Mouse (Mus musculus) midbrain, postnatal 0 days (tissue): ENCODE results near the gene Cyth3. TPM values are rescaled to one million over a fixed set of nuclear protein-coding genes. Genes with fewer than 3 reads are reported as not detected.

Source experiments
- ATAC-seq: fragments of 200-750 bp; cut with Nextera tagmentation; 2 replicates; pipeline ENCODE4 v1.8.0; 2017; ENCODE audit warnings: moderate number of reproducible peaks, mild to moderate bottlenecking, moderate TSS enrichment, moderate library complexity; ENCODE audit not compliant: low FRiP score
- DNase-seq: peaks from one replicate; pipeline ENCODE4 v3.0.0-alpha.2; 2015; ENCODE audit warnings: low spot score
- H3K27ac ChIP-seq: fragments of 300-500 bp; sonication (generic); 2 replicates; pipeline ENCODE4 v1.5.1; 2014; ENCODE audit warnings: low read depth, mild to moderate bottlenecking, low read length, mixed read lengths
- H3K27me3 ChIP-seq: fragments of 300-500 bp; sonication (generic); 2 replicates; pipeline ENCODE4 v1.6.1; 2014; ENCODE audit warnings: low read length, control low read depth, mixed read lengths; ENCODE audit not compliant: insufficient read depth
- H3K36me3 ChIP-seq: fragments of 300-500 bp; sonication (generic); 2 replicates; pipeline ENCODE4 v1.6.1; 2014; ENCODE audit warnings: low read length, control low read depth, mixed read lengths; ENCODE audit not compliant: insufficient read depth
- H3K4me1 ChIP-seq: fragments of 300-500 bp; sonication (generic); 2 replicates; pipeline ENCODE4 v1.6.1; 2014; ENCODE audit warnings: mild to moderate bottlenecking, control low read depth, antibody characterized with exemption, low read length, mixed read lengths; ENCODE audit not compliant: insufficient read depth
- H3K4me2 ChIP-seq: fragments of 300-500 bp; sonication (generic); 2 replicates; pipeline ENCODE4 v1.6.1; 2014; ENCODE audit warnings: low read depth, mild to moderate bottlenecking, low read length, mixed read lengths; ENCODE audit not compliant: poor library complexity, severe bottlenecking
- H3K4me3 ChIP-seq: fragments of 300-500 bp; sonication (generic); 2 replicates; pipeline ENCODE4 v1.5.1; 2014; ENCODE audit warnings: low read depth, mild to moderate bottlenecking, low read length, moderate library complexity
- H3K9ac ChIP-seq: fragments of 300-500 bp; sonication (generic); replicated peaks from 2 replicates; pipeline ENCODE4 v1.6.1; 2014; ENCODE audit warnings: mild to moderate bottlenecking, low read length, moderate library complexity, mixed read lengths; ENCODE audit not compliant: poor library complexity, severe bottlenecking
- H3K9me3 ChIP-seq: fragments of 300-500 bp; sonication (generic); 2 replicates; pipeline ENCODE4 v1.6.1; 2016; ENCODE audit warnings: low read length, control low read depth
- CTCF ChIP-seq: IDR thresholded peaks from 2 replicates; pipeline ENCODE4 v1.5.1; 2016; ENCODE audit warnings: antibody characterized with exemption, mild to moderate bottlenecking
- WGBS: fragments of 180-500 bp; shearing (Covaris S2); extraction: QIAGEN DNeasy Blood & Tissue Kit; methylation state at CpG from one replicate; pipeline ENCODE4 v1.1.7; 2014; 5-methylcytosine and 5-hydroxymethylcytosine counted together
- polyA plus RNA-seq: library from polyadenylated mRNA; unstranded; fragments of >200 nt; fragmentation: Nextera tagmentation; extraction: Ambion mirVana; gene quantifications from 2 replicates; pipeline ENCODE4 v1.2.1, GENCODE M21; 2015
- total RNA-seq: library from RNA; depleted of rRNA; stranded (reverse); fragments of >200 nt; gene quantifications from 2 replicates; pipeline ENCODE4 v1.2.3, GENCODE M21; 2014

Gene Cyth3
- total and polyA plus RNA-seq, 2 experiments from 2014 or later: 34.1 to 47.8 TPM

DNA sequence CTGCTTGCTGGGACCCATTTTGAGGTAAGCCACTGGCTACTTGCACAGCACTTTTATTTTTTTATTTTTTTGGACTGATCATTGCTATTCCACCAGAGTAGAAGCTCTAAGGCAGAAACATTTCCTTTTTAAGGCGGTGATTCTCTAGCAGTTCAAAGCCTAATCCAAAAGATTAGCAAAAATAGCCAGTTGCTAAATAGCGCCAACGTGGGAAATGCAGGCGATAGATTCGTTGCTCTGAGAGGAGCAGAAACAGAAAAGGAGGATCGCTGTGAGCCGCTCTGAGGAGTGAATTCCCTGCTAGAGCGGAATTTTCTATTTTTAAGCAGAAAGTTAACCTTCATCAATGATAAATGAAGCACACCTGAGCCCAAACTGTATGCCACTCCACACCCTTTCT lies 40.4 kb upstream of the Cyth3 start:
- no peak overlapping the region for H3K9ac ChIP-seq
- H3K9me3 ChIP-seq: no peaks in the 10 kb centered on the region
- H3K27ac ChIP-seq: no peak overlapping the region
- ATAC-seq (no peak), DNase-seq (no peak)
- WGBS: 54% methylated on average over 8 of the region's 8 CpGs
- H3K4me2 ChIP-seq: no peak overlapping the region
- H3K4me3 ChIP-seq: no peak overlapping the region
- no peaks in the 10 kb centered on the region for H3K36me3 ChIP-seq
- no peaks in the 10 kb centered on the region for H3K27me3 ChIP-seq
- no peaks in the 10 kb centered on the region for H3K4me1 ChIP-seq
- 0 out of 2 replicates have a peak, but pooled peaks have one; percentile 6 for TF ChIP-seq CTCF

DNA sequence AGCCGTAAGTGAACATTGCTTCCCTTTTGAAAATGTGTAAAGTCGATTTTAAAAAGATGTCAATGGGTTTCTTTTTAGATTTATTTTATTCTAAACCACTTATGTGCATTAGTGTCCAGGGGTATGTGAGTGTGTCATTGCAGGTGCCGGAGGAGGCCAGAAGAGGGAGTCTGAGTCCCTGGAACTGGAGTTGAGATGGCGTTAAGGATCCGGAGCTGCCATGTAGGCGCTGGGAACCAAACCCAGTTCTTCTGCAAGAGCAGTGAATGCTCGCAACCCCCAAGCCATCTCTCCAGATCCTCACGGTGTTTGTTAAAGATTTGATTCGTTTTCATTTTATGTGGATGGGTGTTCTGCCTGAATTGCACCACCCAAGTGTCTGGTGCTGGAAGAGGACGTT lies 39.2 kb upstream of the Cyth3 start:
- no peaks in the 10 kb centered on the region for H3K4me1 ChIP-seq
- no peak for DNase-seq
- H3K27ac ChIP-seq: no peak overlapping the region
- no peak for TF ChIP-seq CTCF
- H3K9me3 ChIP-seq: no peaks in the 10 kb centered on the region
- no peak overlapping the region for H3K9ac ChIP-seq
- H3K4me3 ChIP-seq: no peak overlapping the region
- no peaks in the 10 kb centered on the region for H3K27me3 ChIP-seq
- H3K4me2 ChIP-seq: no peak overlapping the region
- WGBS: 92% methylated on average over 10 of the region's 10 CpGs
- no peaks in the 10 kb centered on the region for H3K36me3 ChIP-seq
- ATAC-seq: no peak

DNA sequence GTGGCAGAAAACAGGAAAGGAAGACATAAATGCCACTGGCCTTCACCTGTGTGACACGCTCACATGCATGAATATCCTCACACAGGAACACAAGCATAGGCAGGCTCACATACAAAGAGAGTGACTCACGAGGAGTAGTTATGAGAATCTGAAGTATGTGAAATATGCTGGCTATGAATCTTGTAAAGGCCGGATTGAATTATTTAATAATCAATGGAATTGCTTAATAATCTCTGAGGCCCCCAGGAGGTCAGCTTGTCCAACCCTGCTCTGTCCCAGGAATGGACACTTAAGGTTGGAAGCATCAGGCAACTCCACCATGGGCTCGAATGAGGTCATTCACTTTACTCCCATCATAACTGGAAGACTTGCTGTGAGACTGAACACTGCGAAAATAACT lies 37.3 kb upstream of the Cyth3 start:
- no peak overlapping the region for H3K4me3 ChIP-seq
- 90% methylated on average over 5 of the region's 5 CpGs for WGBS
- no peaks in the 10 kb centered on the region for H3K4me1 ChIP-seq
- no peaks in the 10 kb centered on the region for H3K36me3 ChIP-seq
- no peak overlapping the region for H3K27ac ChIP-seq
- no peak for ATAC-seq
- no peaks in the 10 kb centered on the region for H3K27me3 ChIP-seq
- DNase-seq: no peak
- H3K9me3 ChIP-seq: no peaks in the 10 kb centered on the region
- H3K4me2 ChIP-seq: no peak overlapping the region
- H3K9ac ChIP-seq: no peak overlapping the region
- TF ChIP-seq CTCF: no peak

DNA sequence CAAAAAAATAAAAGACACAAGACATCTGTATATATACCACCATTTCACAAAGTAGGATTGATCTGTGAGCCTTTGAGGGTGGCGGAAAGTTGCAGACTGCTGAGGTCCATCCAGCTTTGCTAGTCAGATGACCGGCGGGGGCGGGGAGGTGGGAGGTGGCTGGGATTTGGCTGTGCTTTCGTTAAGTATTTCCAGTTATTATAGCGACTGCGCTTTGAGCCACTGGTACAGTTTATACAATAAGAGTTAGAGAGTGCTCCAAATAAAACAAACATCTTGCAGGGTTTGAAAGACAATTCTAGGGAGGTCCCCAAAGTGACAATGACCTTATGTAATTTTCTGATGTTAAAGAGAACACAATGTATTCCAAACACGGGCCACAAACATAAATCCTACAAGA lies 35.9 kb upstream of the Cyth3 start:
- Histone ChIP-seq H3K27me3 (no peaks in the 10 kb centered on the region), H3K27ac (no peak overlapping the region), H3K4me3 (no peak overlapping the region), H3K4me1 (no peaks in the 10 kb centered on the region), H3K9me3 (no peaks in the 10 kb centered on the region), H3K9ac (no peak overlapping the region), H3K4me2 (no peak overlapping the region), H3K36me3 (no peaks in the 10 kb centered on the region)
- WGBS: 88% methylated on average over 8 of the region's 8 CpGs
- ATAC-seq (no peak), DNase-seq (no peak)
- no peak for TF ChIP-seq CTCF

DNA sequence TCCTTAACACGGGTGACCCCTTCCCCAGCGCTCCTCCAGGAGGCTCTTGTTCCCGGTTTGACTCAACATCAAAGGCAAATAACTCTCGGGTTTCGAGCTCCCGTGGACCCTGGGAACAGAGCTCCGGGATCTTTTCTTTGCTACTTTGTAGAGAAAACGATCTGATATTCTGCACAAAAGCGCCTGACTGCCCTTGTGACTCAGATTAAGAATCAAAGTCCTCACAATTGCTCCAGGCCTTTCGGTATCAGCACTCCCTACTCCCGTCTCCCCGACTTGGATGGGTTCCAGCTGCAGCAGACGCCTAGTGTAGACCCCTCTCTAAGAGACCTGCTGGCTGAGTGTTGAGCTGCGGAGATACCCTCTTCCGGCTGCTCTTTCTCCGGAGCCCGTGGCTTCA lies 33.1 kb upstream of the Cyth3 start:
- Histone ChIP-seq H3K4me3 (no peak overlapping the region), H3K27ac (no peak overlapping the region), H3K9me3 (no peaks in the 10 kb centered on the region), H3K4me2 (no peak overlapping the region), H3K9ac (no peak overlapping the region), H3K36me3 (no peaks in the 10 kb centered on the region), H3K4me1 (no peaks in the 10 kb centered on the region), H3K27me3 (no peaks in the 10 kb centered on the region)
- TF ChIP-seq CTCF: no peak
- WGBS: 20% methylated on average over 17 of the region's 17 CpGs
- ATAC-seq: no peak
- DNase-seq: peak; percentile 28

DNA sequence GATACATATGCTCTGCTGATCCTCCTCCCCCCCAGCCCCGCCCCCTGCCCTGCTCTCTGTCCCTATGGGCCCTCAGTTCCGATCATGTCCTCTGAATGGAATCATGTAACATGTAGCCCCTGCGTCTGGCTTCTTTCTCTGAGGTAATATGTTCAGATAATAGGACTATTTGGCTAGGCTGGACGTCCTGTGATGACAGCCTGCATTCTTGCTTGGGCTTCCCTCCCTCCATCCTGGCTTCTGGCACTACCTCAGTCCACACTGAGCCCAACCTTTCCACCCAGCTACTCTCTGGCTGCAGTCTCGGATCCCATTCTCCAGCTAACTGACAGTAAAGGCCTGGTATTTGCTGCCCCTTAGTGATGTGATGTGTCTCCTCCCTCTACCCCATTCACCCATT lies 29.3 kb upstream of the Cyth3 start:
- no peak for ATAC-seq
- Histone ChIP-seq H3K4me2 (no peak overlapping the region), H3K4me1 (no peaks in the 10 kb centered on the region), H3K4me3 (no peak overlapping the region), H3K9me3 (peaks cover 6% of the 10 kb centered on the region; the same call in 1 of the 2 replicates), H3K27ac (no peak overlapping the region), H3K36me3 (no peaks in the 10 kb centered on the region), H3K9ac (no peak overlapping the region), H3K27me3 (no peaks in the 10 kb centered on the region)
- no peak for DNase-seq
- TF ChIP-seq CTCF: no peak
- 74% methylated on average over 5 of the region's 5 CpGs for WGBS
